Mouse (Mus musculus): ENCODE measurements around the gene Zfp629.

GRCm38 (mm10) chr7:127628646-127629045, 13.0 kb upstream of the Zfp629 start:
- TF ChIP-seq POLR2A (IDR thresholded peaks at IDR 0.05; ENCODE audit: borderline replicate concordance, extremely low read depth, insufficient read depth, insufficient read length, poor library complexity, severe bottlenecking) = no peak
- TF ChIP-seq CTCF (IDR thresholded peaks at IDR 0.05; ENCODE audit: borderline replicate concordance, extremely low read depth, insufficient read depth, insufficient read length) = no peak
